Mouse (Mus musculus) bone marrow macrophage, adult 2 months (primary cell): Measurements from ENCODE around the gene Rnf168.

ENCODE experiments used
- CTCF ChIP-seq: IDR thresholded peaks from 2 replicates; pipeline ENCODE4 v1.5.1; 2012; ENCODE audit warnings: low read depth, mild to moderate bottlenecking, low read length, moderate library complexity
- POLR2A ChIP-seq: IDR thresholded peaks from 2 replicates; pipeline ENCODE4 v1.6.1; 2012; ENCODE audit warnings: mild to moderate bottlenecking, low read depth, low read length, borderline replicate concordance

DNA sequence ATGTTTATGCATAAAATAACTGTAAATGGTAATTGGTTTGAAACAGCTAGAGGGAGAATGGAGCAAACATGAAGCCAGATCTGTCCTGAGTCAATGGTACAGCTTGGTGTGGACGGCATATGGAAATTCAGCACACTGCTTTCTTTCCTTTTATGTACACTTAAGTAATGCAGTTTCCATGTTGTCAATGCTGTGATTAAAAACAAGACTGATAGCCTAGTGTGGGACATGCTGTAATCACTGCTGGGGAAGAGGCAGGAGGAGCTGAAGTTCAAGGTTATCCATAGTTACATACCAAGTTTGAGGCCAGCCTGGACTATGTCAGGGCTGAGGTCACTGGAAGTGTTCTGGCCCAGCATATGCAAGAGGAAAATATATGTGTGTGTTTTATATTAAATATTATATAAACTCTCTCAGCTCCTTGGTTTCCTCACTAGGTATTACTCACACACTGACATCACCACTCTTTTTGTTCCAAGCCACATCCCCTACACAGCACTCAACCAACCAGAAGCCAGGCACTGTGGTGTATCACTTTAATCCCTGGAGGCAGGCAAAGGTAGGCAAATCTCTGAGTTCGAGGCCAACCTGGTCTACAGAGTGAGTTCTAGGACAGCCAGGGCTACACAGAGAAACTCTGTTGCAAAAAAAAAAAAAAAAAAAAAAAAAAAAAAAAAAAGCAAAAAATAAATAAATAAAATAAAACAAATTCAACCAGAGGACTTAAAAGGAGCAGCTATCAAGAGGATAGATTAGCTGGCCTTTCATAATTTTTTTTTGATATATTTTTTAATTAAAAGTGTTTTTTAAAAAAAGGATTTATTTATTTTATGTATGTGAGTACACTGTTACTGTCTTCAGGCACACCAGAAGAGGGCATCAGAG lies 37.6 kb upstream of the Rnf168 start:
- no peak for TF ChIP-seq CTCF
- no peak for TF ChIP-seq POLR2A
